Mouse (Mus musculus) MEL (cell line): ENCODE results near the gene Kcnip1. TPM values are rescaled to one million over a fixed set of nuclear protein-coding genes. Genes with fewer than 3 reads are reported as not detected.
A peak's percentile ranks its signal among the peaks of the same experiment; 100 is the strongest.

Experiments
- DNase-seq: peaks from one replicate; pipeline ENCODE4 v3.0.0; 2011; ENCODE audit warnings: low read depth, low spot score
- H3K27ac ChIP-seq: 2 replicates; pipeline ENCODE4 v1.5.1; 2012; ENCODE audit warnings: low read depth, mild to moderate bottlenecking, control low read depth, low read length, moderate library complexity; ENCODE audit not compliant: control insufficient read depth
- H3K27me3 ChIP-seq, 2 experiments: fragments of 150-350 bp in 1 of 2; sonication (generic) in 1 of 2; 2 replicates each; pipeline ENCODE4 v1.6.1; 2012; ENCODE audit warnings: low read length in 2 of 2, mild to moderate bottlenecking in 2 of 2, improper control_type of control experiment in 1 of 2, moderate library complexity in 1 of 2; ENCODE audit not compliant: insufficient read depth in 2 of 2, control insufficient read depth in 1 of 2
- H3K36me3 ChIP-seq, 2 experiments: 2 replicates each; pipeline ENCODE4 v1.6.1; 2012 to 2014; ENCODE audit warnings: low read length in 2 of 2, improper control_type of control experiment in 1 of 2, inconsistent platforms in 1 of 2, mild to moderate bottlenecking in 1 of 2; ENCODE audit not compliant: insufficient read depth in 2 of 2, control insufficient read depth in 1 of 2
- H3K4me1 ChIP-seq, 2 experiments: fragments of 150-350 bp in 1 of 2; sonication (generic) in 1 of 2; 2 replicates each; pipeline ENCODE4 v1.6.1; 2012; ENCODE audit warnings: low read length in 2 of 2, improper control_type of control experiment in 1 of 2, mild to moderate bottlenecking in 1 of 2; ENCODE audit not compliant: insufficient read depth in 2 of 2, control insufficient read depth in 1 of 2
- H3K4me3 ChIP-seq, 2 experiments: fragments of 150-350 bp in 1 of 2; sonication (generic) in 1 of 2; 2 replicates each; pipeline ENCODE4 v1.5.1; 2012; ENCODE audit warnings: low read depth in 2 of 2, low read length in 2 of 2, mild to moderate bottlenecking in 2 of 2, moderate library complexity in 2 of 2, control low read depth in 1 of 2, improper control_type of control experiment in 1 of 2; ENCODE audit not compliant: control insufficient read depth in 1 of 2, insufficient read depth in 1 of 2
- H3K79me2 ChIP-seq: 2 replicates; pipeline ENCODE4 v1.6.1; 2012; ENCODE audit warnings: mild to moderate bottlenecking, low read length, moderate library complexity; ENCODE audit not compliant: control insufficient read depth, poor library complexity, insufficient read depth
- H3K9ac ChIP-seq: 2 replicates; pipeline ENCODE4 v1.6.1; 2012; ENCODE audit warnings: low read depth, mild to moderate bottlenecking, control low read depth, low read length, moderate library complexity; ENCODE audit not compliant: control insufficient read depth, poor library complexity, severe bottlenecking
- H3K9me3 ChIP-seq: fragments of 150-350 bp; sonication (generic); replicated peaks from 2 replicates; pipeline ENCODE4 v1.6.1; 2012; ENCODE audit warnings: mild to moderate bottlenecking, low read length, improper control_type of control experiment, moderate library complexity; ENCODE audit not compliant: insufficient read depth
- BHLHE40 ChIP-seq: IDR thresholded peaks from 2 replicates; pipeline ENCODE4 v1.6.1; 2012; ENCODE audit warnings: low read depth, mild to moderate bottlenecking, inconsistent platforms, low read length, improper control_type of control experiment, borderline replicate concordance
- CHD2 ChIP-seq: IDR thresholded peaks from 2 replicates; pipeline ENCODE4 v1.6.1; 2011; ENCODE audit warnings: low read length, improper control_type of control experiment
- E2F4 ChIP-seq: IDR thresholded peaks from 2 replicates; pipeline ENCODE4 v1.6.1; 2011; ENCODE audit warnings: low read depth, low read length, improper control_type of control experiment, borderline replicate concordance
- ELF1 ChIP-seq: IDR thresholded peaks from 2 replicates; pipeline ENCODE4 v1.6.1; 2014; ENCODE audit warnings: low read depth, mild to moderate bottlenecking, inconsistent platforms, low read length, improper control_type of control experiment, moderate library complexity
- EP300 ChIP-seq, 2 experiments: IDR thresholded peaks; 2 replicates each; pipeline ENCODE4 v1.6.1; 2011; ENCODE audit warnings: improper control_type of control experiment in 2 of 2, low read length in 2 of 2, low read depth in 1 of 2, mild to moderate bottlenecking in 1 of 2
- ETS1 ChIP-seq: IDR thresholded peaks from 2 replicates; pipeline ENCODE4 v1.6.1; 2012; ENCODE audit warnings: low read depth, mild to moderate bottlenecking, inconsistent platforms, low read length, improper control_type of control experiment, moderate library complexity
- GABPA ChIP-seq: IDR thresholded peaks from 2 replicates; pipeline ENCODE4 v1.6.1; 2012; ENCODE audit warnings: low read depth, mild to moderate bottlenecking, inconsistent platforms, low read length, improper control_type of control experiment, moderate library complexity
- GATA1 ChIP-seq: IDR thresholded peaks from 2 replicates; pipeline ENCODE4 v1.6.1; 2011; ENCODE audit warnings: low read depth, low read length, improper control_type of control experiment
- HCFC1 ChIP-seq: IDR thresholded peaks from 2 replicates; pipeline ENCODE4 v1.6.1; 2012; ENCODE audit warnings: low read depth, mild to moderate bottlenecking, inconsistent platforms, low read length, improper control_type of control experiment, moderate library complexity
- JUND ChIP-seq: IDR thresholded peaks from 2 replicates; pipeline ENCODE4 v1.6.1; 2011; ENCODE audit warnings: low read depth, mild to moderate bottlenecking, improper control_type of control experiment, low read length
- KAT2A ChIP-seq: conservative IDR thresholded peaks from 2 replicates; pipeline ENCODE4 v1.6.1; 2012; ENCODE audit warnings: low read depth, low read length, improper control_type of control experiment, inconsistent platforms
- MAFK ChIP-seq: IDR thresholded peaks from 2 replicates; pipeline ENCODE4 v1.6.1; 2011; ENCODE audit warnings: low read depth, mild to moderate bottlenecking, low read length, improper control_type of control experiment, borderline replicate concordance
- MAX ChIP-seq: IDR thresholded peaks from 2 replicates; pipeline ENCODE4 v1.6.1; 2011; ENCODE audit warnings: low read length, improper control_type of control experiment
- MAZ ChIP-seq: IDR thresholded peaks from 2 replicates; pipeline ENCODE4 v1.6.1; 2012; ENCODE audit warnings: low read depth, mild to moderate bottlenecking, inconsistent platforms, low read length, improper control_type of control experiment
- MEF2A ChIP-seq: IDR thresholded peaks from 2 replicates; pipeline ENCODE4 v1.6.1; 2014; ENCODE audit warnings: low read depth, mild to moderate bottlenecking, inconsistent platforms, low read length, improper control_type of control experiment; ENCODE audit not compliant: poor library complexity, insufficient replicate concordance, severe bottlenecking; ENCODE audit errors: extremely low read depth
- MXI1 ChIP-seq: IDR thresholded peaks from 2 replicates; pipeline ENCODE4 v1.6.1; 2011; ENCODE audit warnings: mild to moderate bottlenecking, low read depth, low read length, improper control_type of control experiment
- MYB ChIP-seq: IDR thresholded peaks from 2 replicates; pipeline ENCODE4 v1.6.1; 2011; ENCODE audit warnings: mild to moderate bottlenecking, low read depth, low read length, improper control_type of control experiment
- MYC ChIP-seq: IDR thresholded peaks from 2 replicates; pipeline ENCODE4 v1.6.1; 2011; ENCODE audit warnings: low read depth, mild to moderate bottlenecking, low read length, improper control_type of control experiment, moderate library complexity
- NELFE ChIP-seq: IDR thresholded peaks from 2 replicates; pipeline ENCODE4 v1.6.1; 2011; ENCODE audit warnings: low read depth, low read length, improper control_type of control experiment
- NRF1 ChIP-seq: IDR thresholded peaks from 2 replicates; pipeline ENCODE4 v1.6.1; 2014; ENCODE audit warnings: low read depth, mild to moderate bottlenecking, inconsistent platforms, low read length, improper control_type of control experiment, moderate library complexity; ENCODE audit not compliant: poor library complexity, insufficient read depth, severe bottlenecking
- POLR2A ChIP-seq, 2 experiments: IDR thresholded peaks; 2 replicates each; pipeline ENCODE4 v1.6.1; 2011 to 2012; ENCODE audit warnings: low read length in 2 of 2, mild to moderate bottlenecking in 2 of 2, control low read depth in 1 of 2, improper control_type of control experiment in 1 of 2, low read depth in 1 of 2, moderate library complexity in 1 of 2; ENCODE audit not compliant: control insufficient read depth in 1 of 2, insufficient read depth in 1 of 2, poor library complexity in 1 of 2
- POLR2AphosphoS5 ChIP-seq: IDR thresholded peaks from 2 replicates; pipeline ENCODE4 v1.6.1; 2012; ENCODE audit warnings: low read depth, borderline replicate concordance, mild to moderate bottlenecking, inconsistent platforms, low read length, moderate library complexity, mixed read lengths
- RAD21 ChIP-seq: IDR thresholded peaks from 2 replicates; pipeline ENCODE4 v1.6.1; 2011; ENCODE audit warnings: mild to moderate bottlenecking, low read depth, low read length, improper control_type of control experiment
- RCOR1 ChIP-seq: IDR thresholded peaks from 2 replicates; pipeline ENCODE4 v1.6.1; 2012; ENCODE audit warnings: low read depth, mild to moderate bottlenecking, inconsistent platforms, low read length, improper control_type of control experiment
- SMC3 ChIP-seq: IDR thresholded peaks from 2 replicates; pipeline ENCODE4 v1.6.1; 2011; ENCODE audit warnings: low read depth, low read length, improper control_type of control experiment
- TAL1 ChIP-seq: IDR thresholded peaks from 2 replicates; pipeline ENCODE4 v1.6.1; 2012; ENCODE audit warnings: mild to moderate bottlenecking, inconsistent platforms, low read length, moderate library complexity, mixed read lengths
- TBP ChIP-seq: IDR thresholded peaks from 2 replicates; pipeline ENCODE4 v1.8.0; 2011; ENCODE audit warnings: low read depth, low read length, improper control_type of control experiment
- TCF12 ChIP-seq: IDR thresholded peaks from 2 replicates; pipeline ENCODE4 v1.6.1; 2014; ENCODE audit warnings: low read depth, mild to moderate bottlenecking, inconsistent platforms, low read length, improper control_type of control experiment, moderate library complexity
- UBTF ChIP-seq: IDR thresholded peaks from 2 replicates; pipeline ENCODE4 v1.6.1; 2012; ENCODE audit warnings: low read depth, mild to moderate bottlenecking, inconsistent platforms, low read length, improper control_type of control experiment, moderate library complexity, borderline replicate concordance; ENCODE audit not compliant: insufficient read depth
- USF1 ChIP-seq: IDR thresholded peaks from 2 replicates; pipeline ENCODE4 v1.6.1; 2014; ENCODE audit warnings: low read depth, mild to moderate bottlenecking, inconsistent platforms, low read length, improper control_type of control experiment, moderate library complexity
- USF2 ChIP-seq, 2 experiments: IDR thresholded peaks; 2 replicates each; pipeline ENCODE4 v1.6.1; 2011 to 2012; ENCODE audit warnings: improper control_type of control experiment in 2 of 2, low read length in 2 of 2, borderline replicate concordance in 1 of 2, inconsistent platforms in 1 of 2, low read depth in 1 of 2, mild to moderate bottlenecking in 1 of 2; ENCODE audit not compliant: insufficient read depth in 1 of 2
- ZC3H11A ChIP-seq: IDR thresholded peaks from 2 replicates; pipeline ENCODE4 v1.6.1; 2012; ENCODE audit warnings: low read depth, mild to moderate bottlenecking, inconsistent platforms, low read length, improper control_type of control experiment
- ZKSCAN1 ChIP-seq: IDR thresholded peaks from 2 replicates; pipeline ENCODE4 v1.6.1; 2012; ENCODE audit warnings: low read depth, mild to moderate bottlenecking, inconsistent platforms, low read length, improper control_type of control experiment, moderate library complexity
- ZMIZ1 ChIP-seq: IDR thresholded peaks from 2 replicates; pipeline ENCODE4 v1.6.1; 2012; ENCODE audit warnings: low read depth, mild to moderate bottlenecking, inconsistent platforms, low read length, improper control_type of control experiment, moderate library complexity
- ZNF384 ChIP-seq: IDR thresholded peaks from 2 replicates; pipeline ENCODE4 v1.6.1; 2012; ENCODE audit warnings: low read depth, mild to moderate bottlenecking, inconsistent platforms, low read length, improper control_type of control experiment
- polyA plus RNA-seq, 2 experiments: library from polyadenylated mRNA; stranded (reverse) in 1 of 2; unstranded in 1 of 2; fragments of >175 nt in 1 of 2; fragments of >200 nt in 1 of 2; gene quantifications; 2 replicates each; pipeline versions ENCODE4 v1.2.1 to v1.2.4; 2012; ENCODE audit warnings: low replicate concordance in 2 of 2, low read depth in 1 of 2; ENCODE audit not compliant: insufficient read length in 2 of 2, insufficient read depth in 1 of 2, missing spikeins in 1 of 2
- total RNA-seq: library from RNA; depleted of rRNA; stranded (reverse); fragments of 300-350 nt; gene quantifications from 2 replicates; pipeline ENCODE4 v1.2.3, GENCODE M21; 2012

Kcnip1 gene
- total and polyA plus RNA-seq, 3 experiments = 0.04 to 0.06 TPM; not detected in 1

- H3K27ac ChIP-seq = peak overlapping the region; percentile 91
- H3K9ac ChIP-seq = peak overlapping the region; percentile 46
- no peaks in the 10 kb centered on the region; the same call in 1 of the 2 replicates for H3K79me2 ChIP-seq
- no peaks in the 10 kb centered on the region for H3K27me3 ChIP-seq
- H3K36me3 ChIP-seq = peaks cover 0 to 58% of the 10 kb centered on the region in 2 experiments; a peak in 2 of 4 replicates
- no peaks in the 10 kb centered on the region for H3K9me3 ChIP-seq
- H3K4me3 ChIP-seq = peak overlapping the region; percentile 18 to 54
- peaks cover 26 to 60% of the 10 kb centered on the region in 2 experiments for H3K4me1 ChIP-seq
- DNase-seq = peak; percentile 87
- no peak for TF ChIP-seq E2F4
- TF ChIP-seq CHD2 = no peak
- TF ChIP-seq ZMIZ1 = peak; percentile 75; the same call in 1 of the 2 replicates
- 0 out of 2 replicates have a peak, but pooled peaks have one; percentile 46 for TF ChIP-seq MAFK
- peak; percentile 87 for TF ChIP-seq GATA1
- no peak for TF ChIP-seq SMC3
- peak; percentile 4; the same call in 1 of the 2 replicates for TF ChIP-seq BHLHE40
- no peak for TF ChIP-seq USF2 (IDR thresholded peaks at IDR 0.05; ENCODE audit: borderline replicate concordance in 1 of 2, insufficient read depth in 1 of 2, low read depth in 1 of 2, low read length in 2 of 2)
- 0 out of 2 replicates have a peak, but pooled peaks have one; percentile 77 for TF ChIP-seq MYC
- no peak for TF ChIP-seq HCFC1
- no peak; the same call in 1 of the 2 replicates for TF ChIP-seq ZKSCAN1
- TF ChIP-seq UBTF = no peak
- no peak for TF ChIP-seq POLR2AphosphoS5
- TF ChIP-seq USF1 = no peak
- no peak for TF ChIP-seq TAL1
- TF ChIP-seq KAT2A = no peak
- peak; percentile 88 for TF ChIP-seq MAX
- no peak for TF ChIP-seq POLR2A (IDR thresholded peaks at IDR 0.05; ENCODE audit: control insufficient read depth in 1 of 2, insufficient read depth in 1 of 2, low read depth in 1 of 2, low read length in 2 of 2, poor library complexity in 1 of 2)
- no peak for TF ChIP-seq GABPA
- peak; percentile 54 for TF ChIP-seq TCF12
- peak; percentile 46; the same call in 1 of the 2 replicates for TF ChIP-seq TBP
- peak; percentile 67; the same call in 1 of the 2 replicates for TF ChIP-seq MYB
- no peak; the same call in 1 of the 2 replicates for TF ChIP-seq MAZ
- no peak for TF ChIP-seq JUND
- no peak for TF ChIP-seq NRF1
- peak; percentile 76 for TF ChIP-seq ZNF384
- TF ChIP-seq NELFE = no peak; the same call in 1 of the 2 replicates
- TF ChIP-seq EP300 (IDR thresholded peaks at IDR 0.05; ENCODE audit: low read depth in 1 of 2, low read length in 2 of 2) = peak; percentile 65 to 86; a peak in 3 of 4 replicates
- peak; percentile 85 for TF ChIP-seq RCOR1
- no peak for TF ChIP-seq RAD21
- TF ChIP-seq MXI1 = peak; percentile 73
- no peak for TF ChIP-seq MEF2A
- peak; percentile 88 for TF ChIP-seq ETS1
- TF ChIP-seq ZC3H11A = no peak; the same call in 1 of the 2 replicates
- peak; percentile 25; the same call in 1 of the 2 replicates for TF ChIP-seq ELF1
Observed at GRCm38 (mm10) chr11:33939456-33940113, 53.4 kb downstream of the Kcnip1 start.
